Mouse (Mus musculus): ENCODE measurements around the gene Kcnt2.

GRCm38 (mm10) chr1:140560801-140561200 lies 314.8 kb downstream of the Kcnt2 start:
- TF ChIP-seq CTCF (conservative IDR thresholded peaks at IDR 0.05; ENCODE audit: insufficient read depth, insufficient read length, low read depth, low read length) (no peak), POLR2A (IDR thresholded peaks at IDR 0.05; ENCODE audit: low read depth, low read length) (no peak)

All from kidney, adult 2 months (tissue).